Mouse (Mus musculus): ENCODE measurements at regions not wholly inside any gene's neighbourhood (a gene's known extent, or its start where the extent isn't known, plus 50 kb on each side); places are given as distances from the start of the nearest gene placed in this dataset.

- no peak for TF ChIP-seq CTCF (IDR thresholded peaks at IDR 0.05)
- no peak for TF ChIP-seq EP300 (IDR thresholded peaks at IDR 0.05; ENCODE audit: insufficient read depth, low read depth, low read length)
- TF ChIP-seq POLR2A (IDR thresholded peaks at IDR 0.05; ENCODE audit: insufficient read depth, low read depth, low read length): no peak
Measured at GRCm38 (mm10) chr8:42311060-42311459, 830.2 kb downstream of the Triml1 start.
